Mouse (Mus musculus) gastrocnemius, adult 8-10 months (tissue): Measurements from ENCODE around the gene Adamtsl3. TPM values are rescaled to one million over a fixed set of nuclear protein-coding genes. Genes with fewer than 3 reads are reported as not detected.

Experiments
- DNase-seq, 2 experiments: peaks; one replicate each; pipeline ENCODE4 v3.0.0; 2022; ENCODE audit warnings: low spot score in 2 of 2
- total RNA-seq, 4 experiments: library from RNA; stranded (reverse); gene quantifications; 2 replicates each; pipeline ENCODE4 v1.2.4; 2022

Adamtsl3 gene
- total RNA-seq, 4 experiments from 2014 or later: 3.5 to 5.3 (median 4.4) TPM

DNA sequence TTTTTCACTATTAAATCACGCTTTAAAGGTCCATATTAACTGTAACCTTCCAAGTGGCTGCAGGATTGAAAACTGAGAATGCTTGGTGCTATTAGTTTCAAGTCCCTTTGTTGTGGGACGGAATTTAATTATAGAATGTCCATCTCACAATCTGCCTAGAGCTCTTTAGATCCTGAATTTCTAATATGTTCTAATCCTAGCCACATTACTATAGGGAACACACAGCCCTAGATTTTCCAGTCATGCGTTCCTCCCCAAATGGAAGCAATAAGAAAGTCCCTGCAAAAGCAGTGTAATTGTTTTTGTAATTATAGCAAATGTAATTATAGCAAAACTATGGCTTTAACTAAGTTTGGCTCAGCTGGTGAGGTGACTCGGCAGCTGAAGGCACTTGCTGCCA lies 161.6 kb downstream of the Adamtsl3 start:
- DNase-seq: no peak

DNA sequence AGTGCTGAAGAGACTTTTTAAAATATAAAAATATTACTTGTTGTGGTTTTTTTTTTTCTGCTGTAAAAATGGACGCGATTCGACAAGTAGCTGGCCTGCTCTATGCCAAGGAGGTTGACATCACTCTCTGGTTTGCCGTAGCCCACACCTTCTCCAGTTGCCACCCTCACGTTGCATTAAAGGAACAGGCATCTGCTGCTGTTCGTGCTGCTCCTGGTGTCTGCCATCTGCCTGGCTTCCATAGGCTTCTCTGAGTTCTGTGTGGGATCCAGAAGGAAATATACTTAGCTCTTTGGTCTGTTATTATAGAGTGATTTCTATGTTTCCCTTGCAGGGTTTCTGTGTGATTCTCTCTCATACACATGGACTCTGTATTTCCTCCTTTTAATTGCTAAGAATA lies 165.8 kb downstream of the Adamtsl3 start:
- DNase-seq: no peak

DNA sequence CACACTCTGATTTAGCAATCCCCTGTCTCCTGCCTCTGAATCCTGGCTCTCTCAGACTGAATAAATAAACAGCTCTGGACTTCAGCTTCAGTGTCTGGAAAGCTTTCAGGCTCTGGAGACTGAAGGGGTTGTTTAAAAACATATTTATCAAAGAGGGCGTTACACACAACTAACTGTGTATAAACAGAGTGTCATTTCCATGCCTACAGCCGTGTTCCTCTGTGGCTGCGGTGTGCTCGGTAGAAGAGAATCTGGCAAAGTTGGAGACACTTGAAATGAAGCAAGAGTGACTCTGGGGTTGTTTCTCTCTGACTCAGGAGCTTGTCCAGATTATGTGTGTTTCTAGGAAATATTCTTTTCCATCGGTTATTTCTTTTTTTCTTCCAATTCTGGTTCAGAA lies 167.0 kb downstream of the Adamtsl3 start:
- DNase-seq: no peak

- no peak for DNase-seq
These were observed 168.6 kb downstream of the Adamtsl3 start for GRCm38 (mm10) chr7:82504101-82504500.

DNA sequence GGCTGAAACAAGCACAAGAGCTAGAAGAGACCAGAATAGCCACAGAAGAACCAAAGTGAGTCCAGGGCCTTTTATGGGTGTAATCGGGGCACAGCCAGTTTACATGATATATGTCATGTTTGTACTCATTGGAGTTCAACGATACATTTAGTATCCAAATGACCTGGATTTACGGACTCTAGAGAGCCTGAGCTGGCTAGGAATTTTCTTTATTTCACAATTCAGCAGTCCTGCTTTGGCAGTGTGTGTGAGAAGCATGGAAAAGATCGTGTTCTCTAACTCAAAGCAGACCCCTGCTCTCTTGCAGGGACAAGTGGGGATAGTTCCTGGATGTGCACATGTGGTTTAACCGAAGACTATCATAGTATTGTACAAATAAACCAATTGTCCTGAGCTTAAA lies 195.1 kb downstream of the Adamtsl3 start:
- no peak for DNase-seq

- DNase-seq: no peak
These were observed 195.9 kb downstream of the Adamtsl3 start for GRCm38 (mm10) chr7:82531376-82531775.

DNA sequence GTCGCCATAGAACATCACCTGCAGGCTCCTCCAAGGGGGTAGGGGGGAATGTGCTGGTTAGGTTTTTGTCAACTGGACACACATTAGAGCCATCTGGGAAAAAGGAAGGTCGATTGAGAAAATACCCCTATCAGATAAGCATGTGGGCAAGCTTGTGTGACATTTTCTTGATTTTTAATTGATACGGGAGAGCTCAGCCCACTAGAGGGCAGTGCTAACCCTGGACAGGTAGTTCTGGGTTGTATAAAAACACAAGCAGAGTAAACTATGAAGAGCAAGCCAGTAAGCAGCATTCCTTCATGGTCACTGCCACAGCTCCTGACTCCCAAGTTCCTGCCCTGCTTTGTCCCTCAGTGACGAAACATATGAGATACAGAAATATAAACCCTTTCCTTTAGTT lies 197.7 kb downstream of the Adamtsl3 start:
- DNase-seq: no peak

DNA sequence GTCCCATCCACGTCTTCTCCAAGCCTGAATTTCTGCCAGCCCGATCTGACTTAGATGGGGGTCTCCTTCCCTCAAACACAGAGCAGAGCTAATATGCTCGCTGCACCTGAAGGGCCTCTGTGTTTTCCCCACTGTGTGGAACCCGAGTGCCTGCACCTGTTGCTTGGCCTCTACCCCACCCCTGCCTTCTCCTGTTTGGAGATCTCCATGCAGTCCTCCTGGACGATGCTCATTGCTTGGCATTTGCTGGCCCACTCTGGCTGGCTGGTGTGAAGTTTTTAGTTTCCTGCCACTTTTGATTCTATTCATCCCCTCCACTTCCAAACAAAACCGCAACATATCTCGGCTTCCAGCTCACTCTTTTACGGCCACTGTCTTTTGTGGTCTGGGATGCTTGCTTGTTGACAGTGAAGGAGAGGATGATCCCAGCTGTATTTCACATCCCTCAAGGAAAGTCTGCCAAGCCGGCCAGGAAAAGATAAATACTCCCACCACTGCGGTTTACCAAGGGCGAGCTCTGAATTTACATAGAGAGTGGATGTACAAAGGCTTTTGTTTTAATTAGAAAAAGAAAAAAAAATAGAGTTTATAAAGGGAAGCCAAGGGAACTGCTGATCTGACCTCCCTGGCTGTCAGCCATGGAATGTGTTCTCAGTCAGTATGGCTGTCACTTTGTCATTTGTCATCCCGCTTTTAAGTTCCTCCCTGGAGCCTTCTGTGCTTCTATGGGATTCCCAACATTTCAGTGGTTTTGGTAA lies 198.4 kb downstream of the Adamtsl3 start:
- no peak for DNase-seq

- no peak for DNase-seq
These were observed 209.0 kb downstream of the Adamtsl3 start for GRCm38 (mm10) chr7:82544390-82544919.

DNA sequence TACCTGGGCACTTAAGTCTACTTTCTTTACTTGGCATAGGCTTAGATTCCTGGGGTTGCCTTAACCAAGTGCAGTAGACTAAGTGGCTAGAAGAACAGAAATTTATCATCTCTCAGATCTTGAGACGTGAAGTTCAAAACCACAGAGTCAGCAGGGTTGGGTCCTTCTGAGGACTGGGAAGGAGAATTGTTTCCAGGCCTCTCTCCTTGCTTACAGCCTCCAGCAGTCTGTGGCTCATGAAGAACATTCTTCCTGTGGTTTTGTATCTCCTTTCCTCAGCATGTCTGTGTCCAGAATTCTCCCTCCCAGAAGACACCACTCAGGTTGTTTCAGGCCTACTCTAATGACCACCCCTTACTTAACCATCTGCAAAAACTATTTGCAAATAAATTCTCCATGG lies 216.5 kb downstream of the Adamtsl3 start:
- DNase-seq: no peak

DNA sequence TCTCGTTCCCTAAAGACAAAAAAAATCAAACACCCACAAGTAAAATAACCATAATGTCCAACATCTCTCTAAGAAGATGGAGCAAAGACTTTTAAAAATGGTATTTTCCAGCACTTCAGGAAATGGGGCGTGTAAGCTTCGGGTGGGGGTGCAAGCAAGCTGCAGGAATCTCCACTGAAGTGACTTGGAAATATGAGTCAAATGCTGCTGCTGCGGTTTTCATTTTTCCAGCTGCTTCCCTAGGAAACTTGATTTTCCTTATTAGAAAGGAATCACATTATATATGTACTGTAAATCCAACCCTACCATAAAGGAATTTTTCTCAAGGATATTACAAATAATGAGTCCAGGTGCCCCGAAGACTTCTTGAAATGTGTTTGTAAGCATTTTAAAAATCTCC lies 220.3 kb downstream of the Adamtsl3 start:
- no peak for DNase-seq

DNA sequence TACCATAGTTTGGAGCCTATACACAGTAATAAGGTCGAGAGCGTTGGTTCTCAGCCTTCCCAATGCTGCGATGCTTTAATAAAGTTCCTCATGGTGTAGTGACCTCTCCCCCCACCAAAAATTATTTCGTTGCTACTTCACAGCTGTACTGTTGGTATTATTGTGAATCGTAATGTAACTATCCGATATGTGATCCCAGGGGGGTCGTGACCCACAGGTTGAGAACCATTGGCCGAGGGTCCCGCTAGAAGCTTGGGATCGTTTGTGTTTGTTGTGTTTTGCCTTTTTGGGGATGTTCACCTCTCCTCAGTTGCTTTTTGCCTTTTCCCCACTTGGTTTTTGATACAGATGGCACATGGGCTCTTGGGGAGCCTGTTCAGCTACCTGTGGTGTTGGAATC lies 220.9 kb downstream of the Adamtsl3 start:
- no peak for DNase-seq

DNA sequence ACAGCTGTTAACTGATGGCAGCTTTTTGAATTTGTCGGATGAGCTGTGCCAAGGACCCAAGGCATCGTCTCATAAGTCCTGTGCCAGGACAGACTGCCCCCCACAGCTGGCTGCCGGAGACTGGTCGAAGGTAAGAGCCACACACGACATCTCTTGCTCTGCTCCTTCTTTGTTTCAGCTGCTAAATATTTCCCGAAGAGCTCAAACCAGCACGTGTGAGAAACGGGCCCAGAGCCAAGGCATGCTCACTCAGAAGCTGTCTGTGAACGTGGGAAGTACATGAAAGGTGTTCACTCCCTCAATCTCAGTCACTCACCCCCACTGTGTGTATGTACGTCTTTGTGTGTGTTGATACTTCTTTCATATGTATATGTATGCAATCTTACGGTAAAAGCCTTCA lies 221.6 kb downstream of the Adamtsl3 start:
- DNase-seq: no peak

DNA sequence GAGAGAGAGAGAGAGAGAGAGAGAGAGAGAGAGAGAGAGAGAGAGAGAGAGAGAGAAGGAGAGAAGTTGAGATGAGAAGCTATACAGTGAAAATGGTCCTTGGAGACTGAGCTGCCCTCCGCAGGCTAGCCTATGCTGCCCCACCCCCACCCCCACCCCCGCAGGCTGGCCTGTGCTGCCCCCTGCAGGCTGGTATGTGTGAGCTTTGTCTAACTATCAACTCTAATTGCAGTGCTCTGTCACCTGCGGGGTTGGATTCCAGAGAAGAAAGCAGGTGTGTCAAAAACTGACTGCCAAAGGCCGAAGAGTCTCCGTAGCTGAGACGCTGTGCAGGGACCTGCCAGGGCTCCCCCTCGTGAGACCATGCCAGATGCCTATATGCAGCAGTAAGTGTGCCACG lies 231.2 kb downstream of the Adamtsl3 start:
- no peak for DNase-seq

DNA sequence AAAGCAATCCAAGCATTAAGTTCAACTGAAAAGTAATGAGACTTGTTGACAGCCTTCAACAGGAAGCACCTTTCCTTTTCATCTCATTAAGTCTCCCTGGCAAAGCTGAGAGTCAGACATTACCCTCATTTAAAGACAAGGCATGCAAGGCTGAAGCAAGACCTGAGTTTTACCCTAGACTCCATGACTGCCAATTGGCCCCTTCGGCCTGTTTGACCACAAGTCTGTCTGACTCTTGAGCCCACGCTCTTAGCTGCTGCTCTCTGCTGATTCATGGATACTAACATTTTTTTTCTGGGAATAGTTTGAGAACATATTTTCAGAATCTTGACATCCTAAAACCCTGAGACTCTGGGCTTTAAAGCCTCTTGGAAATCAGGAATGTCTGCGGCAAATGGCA lies 232.3 kb downstream of the Adamtsl3 start:
- no peak for DNase-seq

DNA sequence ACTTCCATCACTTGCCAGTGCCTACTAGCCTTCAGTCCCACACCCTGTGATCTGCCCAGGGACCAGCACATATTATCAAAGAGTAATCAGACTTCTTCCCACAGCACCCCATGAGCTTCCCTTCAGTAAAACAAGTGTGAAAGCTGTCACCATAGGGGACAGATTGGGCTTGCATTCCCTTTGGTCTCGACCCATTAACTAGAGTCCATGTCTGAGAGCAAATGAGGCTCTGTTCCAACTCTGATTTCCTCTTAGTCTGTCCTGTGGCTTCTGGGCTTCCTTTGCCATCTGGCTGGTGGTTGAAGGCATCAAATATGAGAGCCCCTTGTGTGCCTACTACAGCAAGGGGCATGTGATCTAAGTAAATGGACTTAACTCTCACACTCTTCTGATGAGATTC lies 237.5 kb downstream of the Adamtsl3 start:
- no peak for DNase-seq

- DNase-seq: no peak
These were observed 244.5 kb downstream of the Adamtsl3 start for GRCm38 (mm10) chr7:82580007-82580406.

- no peak for DNase-seq
These were observed 246.3 kb downstream of the Adamtsl3 start for GRCm38 (mm10) chr7:82581802-82582201.

- no peak for DNase-seq
These were observed 247.0 kb downstream of the Adamtsl3 start for GRCm38 (mm10) chr7:82582534-82582933.

- no peak for DNase-seq
These were observed 255.4 kb downstream of the Adamtsl3 start for GRCm38 (mm10) chr7:82590931-82591330.

- no peak for DNase-seq
These were observed 266.5 kb downstream of the Adamtsl3 start for GRCm38 (mm10) chr7:82602008-82602407.

DNA sequence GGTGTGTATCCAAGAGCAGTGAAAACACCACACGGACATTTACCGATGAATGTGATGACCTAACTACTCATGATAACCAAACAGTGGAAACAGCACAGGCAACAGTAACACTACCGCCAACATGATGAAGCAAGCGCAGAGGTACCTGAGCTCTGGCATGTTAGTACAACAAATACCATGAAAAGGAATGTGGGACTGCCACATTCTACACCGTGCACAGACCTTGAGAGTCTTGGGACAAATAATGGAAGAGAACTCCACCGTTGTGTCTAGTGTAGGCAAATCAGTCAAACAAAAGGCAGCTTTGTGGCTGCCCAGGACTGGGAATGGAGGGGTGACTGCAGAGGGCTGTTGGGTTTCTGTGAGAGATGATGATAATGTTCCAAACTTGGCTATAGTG lies 269.9 kb downstream of the Adamtsl3 start:
- no peak for DNase-seq

GRCm38 (mm10) chr7:82609629-82610028 lies 274.1 kb downstream of the Adamtsl3 start:
- no peak for DNase-seq
